Mouse (Mus musculus): ENCODE results near the gene Cdc45.

Cdc45 gene

GRCm38 (mm10) chr16:18795223-18795899, 16.4 kb downstream of the Cdc45 start:
- DNase-seq (ENCODE audit: extremely low read depth, insufficient read length, low spot score), result peak; percentile 88

- peak; percentile 58 for DNase-seq (ENCODE audit: extremely low read depth, insufficient read length, low spot score)
Measured at GRCm38 (mm10) chr16:18788627-18789406, 23.0 kb downstream of the Cdc45 start.

GRCm38 (mm10) chr16:18786652-18787051, 25.1 kb downstream of the Cdc45 start:
- no peak for DNase-seq (ENCODE audit: extremely low read depth, insufficient read length, low spot score)

- no peak for DNase-seq (ENCODE audit: extremely low read depth, insufficient read length, low spot score)
Measured at GRCm38 (mm10) chr16:18785485-18785884, 26.3 kb downstream of the Cdc45 start.

GRCm38 (mm10) chr16:18785025-18785424, 26.8 kb downstream of the Cdc45 start:
- no peak for DNase-seq (ENCODE audit: extremely low read depth, insufficient read length, low spot score)

- DNase-seq (ENCODE audit: extremely low read depth, insufficient read length, low spot score), result no peak
Measured at GRCm38 (mm10) chr16:18781810-18782209, 30.0 kb downstream of the Cdc45 start.

- no peak for DNase-seq (ENCODE audit: extremely low read depth, insufficient read length, low spot score)
Measured at GRCm38 (mm10) chr16:18778461-18778860, 33.3 kb downstream of the Cdc45 start.

- DNase-seq (ENCODE audit: extremely low read depth, insufficient read length, low spot score), result no peak
Measured at GRCm38 (mm10) chr16:18777101-18778080, 34.4 kb downstream of the Cdc45 start.

- no peak for DNase-seq (ENCODE audit: extremely low read depth, insufficient read length, low spot score)
Measured at GRCm38 (mm10) chr16:18776556-18777100, 35.2 kb downstream of the Cdc45 start, which contains the start of gene Cldn5. Gene Cldn5, plus strand, starts transcription at chr16:18776847.

- no peak for DNase-seq (ENCODE audit: extremely low read depth, insufficient read length, low spot score)
Measured at GRCm38 (mm10) chr16:18775621-18776555, 35.9 kb downstream of the Cdc45 start.

GRCm38 (mm10) chr16:18773936-18774335, 37.9 kb downstream of the Cdc45 start:
- DNase-seq (ENCODE audit: extremely low read depth, insufficient read length, low spot score), result no peak

GRCm38 (mm10) chr16:18769501-18769900, 42.3 kb downstream of the Cdc45 start:
- no peak for DNase-seq (ENCODE audit: extremely low read depth, insufficient read length, low spot score)

GRCm38 (mm10) chr16:18766390-18766789, 45.4 kb downstream of the Cdc45 start:
- no peak for DNase-seq (ENCODE audit: extremely low read depth, insufficient read length, low spot score)

- DNase-seq (ENCODE audit: extremely low read depth, insufficient read length, low spot score), result no peak
Measured at GRCm38 (mm10) chr16:18762960-18763359, 48.8 kb downstream of the Cdc45 start.

- DNase-seq (ENCODE audit: extremely low read depth, insufficient read length, low spot score), result no peak
Measured at GRCm38 (mm10) chr16:18761734-18762133, 50.1 kb downstream of the Cdc45 start.

- DNase-seq (ENCODE audit: extremely low read depth, insufficient read length, low spot score), result no peak
Measured at GRCm38 (mm10) chr16:18751885-18752499, 59.8 kb downstream of the Cdc45 start.

GRCm38 (mm10) chr16:18751101-18751500, 60.7 kb downstream of the Cdc45 start:
- DNase-seq (ENCODE audit: extremely low read depth, insufficient read length, low spot score), result no peak

GRCm38 (mm10) chr16:18746268-18747122, 65.3 kb downstream of the Cdc45 start:
- DNase-seq (ENCODE audit: extremely low read depth, insufficient read length, low spot score), result no peak
